Mouse (Mus musculus) CD4-positive, CD25-positive, alpha-beta regulatory T cell, adult 4 months (primary cell): ENCODE data around the gene Lrrtm1. TPM values are rescaled to one million over a fixed set of nuclear protein-coding genes. Genes with fewer than 3 reads are reported as not detected.

ENCODE experiments used
- ATAC-seq: one replicate; pipeline ENCODE4 v1.8.0; 2017
- polyA plus RNA-seq, 2 experiments: library from polyadenylated mRNA; unstranded; fragments of 100-300 nt; shearing (Covaris generic); gene quantifications; one replicate each; pipeline ENCODE4 v1.2.1; 2017

Lrrtm1 gene
- not detected for polyA plus RNA-seq

GRCm38 (mm10) chr6:77242601-77243406 lies at the start of gene Lrrtm1:
Gene Lrrtm1 (plus strand): TSS chr6:77242689.
- no peak for ATAC-seq

DNA sequence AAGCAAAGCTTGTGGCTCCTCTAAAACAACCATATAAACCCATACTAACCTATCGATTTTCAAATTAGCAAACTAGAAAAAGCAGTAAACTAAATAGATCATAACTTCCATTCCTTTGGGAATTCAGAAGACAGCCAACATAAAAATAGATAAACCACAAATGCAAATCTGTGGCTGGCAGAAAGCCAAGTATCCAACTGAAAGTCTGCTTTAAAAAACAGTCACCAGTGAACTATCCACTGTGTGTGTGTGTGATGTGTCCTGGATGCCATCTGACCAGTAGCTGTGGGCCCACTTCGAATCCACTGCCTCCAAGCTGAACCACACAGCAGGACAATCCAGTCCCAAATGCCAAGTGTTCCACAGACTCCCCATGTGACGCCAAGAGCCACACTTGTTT lies 45.8 kb upstream of the Lrrtm1 start:
- no peak for ATAC-seq

GRCm38 (mm10) chr6:77199375-77199774 lies 43.1 kb upstream of the Lrrtm1 start:
- no peak for ATAC-seq

- no peak for ATAC-seq
Measured at GRCm38 (mm10) chr6:77209183-77209582, 33.3 kb upstream of the Lrrtm1 start.

DNA sequence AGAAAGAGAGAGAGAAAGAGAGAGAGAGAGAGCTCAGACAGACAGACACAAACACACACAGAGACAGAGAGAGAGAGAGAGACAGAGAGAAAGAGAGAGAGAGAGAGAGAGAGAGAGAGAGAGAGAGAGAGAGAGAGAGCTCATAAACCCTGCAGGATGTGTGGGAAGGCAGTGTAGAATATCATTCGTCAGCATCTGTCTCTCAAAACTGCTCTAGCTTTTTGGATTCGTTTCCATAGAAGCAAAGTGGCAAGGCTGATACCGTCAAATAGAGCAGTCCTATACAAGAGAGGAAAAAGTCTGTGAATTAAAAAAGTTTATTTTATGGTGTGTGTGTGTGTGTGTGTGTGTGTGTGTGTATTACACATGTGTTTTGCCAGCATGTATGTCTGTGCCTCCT lies 32.6 kb upstream of the Lrrtm1 start:
- ATAC-seq, result no peak

GRCm38 (mm10) chr6:77213757-77214409 lies 28.6 kb upstream of the Lrrtm1 start:
- no peak for ATAC-seq

DNA sequence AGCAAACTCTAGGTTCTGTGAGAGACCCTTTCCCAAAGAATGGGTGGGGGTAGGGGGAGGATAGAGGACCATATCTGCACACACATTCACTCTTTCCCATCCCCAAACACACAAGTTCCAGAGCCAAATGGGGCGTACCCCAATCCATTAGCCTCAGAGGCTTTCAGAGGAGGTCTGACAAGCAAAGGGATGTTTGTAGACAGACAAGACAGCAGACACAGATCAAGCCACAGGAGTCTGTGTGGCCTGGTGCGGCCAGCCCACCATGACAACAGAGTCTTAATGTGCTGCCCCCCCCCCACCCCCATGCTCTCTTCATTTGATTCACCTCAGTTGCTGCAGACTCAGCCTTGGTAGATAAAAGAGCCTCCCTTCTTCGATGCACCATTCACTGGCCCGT lies 27.2 kb upstream of the Lrrtm1 start:
- ATAC-seq, result no peak

DNA sequence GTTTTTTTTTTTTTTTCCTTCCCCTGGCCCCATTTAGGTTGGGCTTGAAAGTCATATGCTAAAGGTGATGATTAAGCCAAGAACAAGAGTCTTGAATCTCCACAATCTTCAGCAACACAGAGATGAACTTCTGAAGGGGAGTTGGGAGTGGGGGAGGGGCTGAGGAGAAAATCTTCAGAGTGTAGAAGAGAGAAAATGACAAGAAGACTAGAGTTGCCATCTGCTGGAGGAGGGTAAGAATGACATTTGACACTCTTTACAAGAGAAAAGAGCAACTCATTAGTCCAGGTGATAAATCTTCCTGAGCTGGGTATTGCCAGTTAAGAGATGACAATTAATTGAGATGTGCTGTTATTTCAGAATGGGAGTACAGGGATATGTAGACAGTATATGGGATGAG lies 23.6 kb upstream of the Lrrtm1 start:
- ATAC-seq, result no peak

GRCm38 (mm10) chr6:77220776-77221175 lies 21.7 kb upstream of the Lrrtm1 start:
- ATAC-seq, result no peak

DNA sequence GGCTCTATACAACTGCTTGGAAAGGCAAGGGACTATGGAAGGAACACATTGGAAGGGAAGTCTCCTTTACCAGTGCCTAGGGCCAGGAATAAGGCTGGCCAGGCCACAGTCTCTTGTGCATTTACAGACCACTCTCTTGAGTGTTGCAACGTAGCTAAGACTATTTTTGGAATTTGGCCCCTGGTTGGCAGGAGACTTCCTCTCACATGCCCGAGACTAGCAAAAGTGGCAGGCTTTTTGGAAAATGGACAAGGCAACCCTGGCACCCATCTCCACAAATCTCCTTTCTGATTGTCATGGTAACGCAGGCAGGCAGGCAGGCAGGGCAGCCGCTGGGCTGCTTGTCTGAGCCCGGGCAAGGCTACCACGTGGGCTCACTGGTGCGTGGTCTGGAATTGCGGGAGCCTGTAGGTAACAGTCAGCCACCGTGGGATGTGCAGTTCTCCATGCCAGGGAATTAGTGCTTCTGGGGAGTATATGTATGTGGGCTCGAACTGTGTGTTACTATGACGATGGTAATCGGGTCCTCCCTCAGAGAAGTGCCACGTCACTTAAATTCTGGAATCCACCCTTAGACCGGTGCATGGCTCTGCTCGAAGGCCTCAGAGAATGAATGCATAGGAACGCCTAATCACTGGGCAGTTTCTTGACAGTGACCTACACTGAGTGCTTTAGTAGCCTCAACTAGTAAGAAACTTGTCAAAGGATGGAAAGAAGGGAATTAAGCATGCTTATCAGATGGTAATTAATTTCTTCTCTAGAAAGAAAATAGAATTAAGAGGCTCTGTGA lies 19.4 kb upstream of the Lrrtm1 start:
- no peak for ATAC-seq

- ATAC-seq, result no peak
Measured at GRCm38 (mm10) chr6:77240426-77240825, 2.1 kb upstream of the Lrrtm1 start.

GRCm38 (mm10) chr6:77243541-77244231 lies 1.2 kb downstream of the Lrrtm1 start:
- ATAC-seq, result no peak

DNA sequence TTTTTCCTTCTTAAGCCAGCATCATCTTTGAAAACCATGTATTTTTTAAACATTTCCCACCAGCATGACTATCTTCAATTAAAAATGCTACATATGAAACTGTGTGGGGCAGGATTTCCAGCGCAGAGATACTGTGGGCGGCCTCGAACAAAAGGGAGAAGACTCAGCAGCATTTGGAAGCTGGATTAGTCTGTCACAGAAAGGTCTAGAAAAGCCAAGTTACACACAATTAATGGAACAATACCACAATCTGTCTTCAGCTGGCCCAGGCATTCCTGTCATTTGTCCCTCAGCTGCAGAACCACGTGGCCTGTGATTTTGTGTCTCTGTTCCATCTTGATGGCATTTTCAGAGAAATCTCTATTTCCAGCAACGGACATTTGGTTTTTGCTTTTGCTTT lies 11.0 kb downstream of the Lrrtm1 start:
- ATAC-seq, result no peak

DNA sequence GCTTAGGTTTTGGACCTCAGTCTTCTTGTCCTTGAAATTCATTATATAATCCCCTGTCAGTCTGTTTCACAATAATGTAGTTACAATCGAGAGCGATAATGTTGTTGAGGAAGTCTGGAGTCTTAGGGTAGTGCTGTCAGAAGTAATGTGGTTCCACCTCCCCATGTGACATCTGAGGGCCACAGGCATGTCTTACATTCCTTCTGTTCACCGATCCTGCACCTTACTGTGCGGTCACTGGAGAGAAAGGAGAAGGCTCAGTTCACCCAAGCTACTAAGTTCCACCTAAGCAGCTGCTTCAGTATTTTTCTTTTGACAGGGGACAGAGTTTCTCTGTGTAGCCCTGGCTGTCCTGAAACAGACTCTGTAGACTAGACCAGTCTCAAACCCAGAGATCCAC lies 13.9 kb downstream of the Lrrtm1 start:
- ATAC-seq, result no peak

- no peak for ATAC-seq
Measured at GRCm38 (mm10) chr6:77257358-77258105, 15.0 kb downstream of the Lrrtm1 start.

- no peak for ATAC-seq
Measured at GRCm38 (mm10) chr6:77265163-77265562, 22.7 kb downstream of the Lrrtm1 start.

DNA sequence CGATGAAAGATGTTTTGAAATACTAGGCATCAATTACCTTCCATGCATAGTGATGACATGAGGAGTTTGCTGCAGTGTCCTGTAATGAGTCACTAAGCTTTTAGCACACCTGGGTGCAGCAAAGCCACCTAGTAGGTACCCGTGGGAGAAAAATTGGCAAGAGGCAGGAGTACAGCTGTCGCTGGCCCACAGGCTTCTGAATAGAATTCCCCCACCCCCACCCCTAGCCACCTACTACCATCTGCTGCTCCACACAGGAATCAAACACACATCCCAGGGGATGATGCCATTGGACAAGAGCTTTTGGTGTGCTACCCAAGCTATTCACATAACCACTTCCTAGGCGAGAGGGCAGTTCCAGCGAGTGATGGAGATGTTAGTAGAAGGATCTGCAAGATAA lies 36.3 kb downstream of the Lrrtm1 start:
- ATAC-seq, result no peak

DNA sequence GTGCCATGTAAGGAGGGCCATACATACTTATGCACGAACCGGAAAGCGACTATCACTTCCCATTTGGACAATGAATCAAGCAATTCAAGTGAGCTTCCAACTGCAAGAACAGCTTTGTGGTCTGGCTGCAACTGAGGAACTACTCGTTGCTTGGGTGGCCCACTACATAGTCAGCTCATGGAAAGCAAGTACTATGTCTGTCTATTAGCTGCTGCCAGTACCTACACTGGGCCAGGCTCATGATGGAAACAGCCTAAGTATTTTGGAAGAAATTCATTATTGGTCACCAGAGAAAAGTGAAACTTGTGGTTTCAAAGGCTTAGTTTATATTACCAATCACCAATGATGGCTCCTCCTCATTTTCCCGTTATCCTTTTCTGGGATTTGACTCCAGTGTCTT lies 43.8 kb downstream of the Lrrtm1 start:
- ATAC-seq, result no peak

DNA sequence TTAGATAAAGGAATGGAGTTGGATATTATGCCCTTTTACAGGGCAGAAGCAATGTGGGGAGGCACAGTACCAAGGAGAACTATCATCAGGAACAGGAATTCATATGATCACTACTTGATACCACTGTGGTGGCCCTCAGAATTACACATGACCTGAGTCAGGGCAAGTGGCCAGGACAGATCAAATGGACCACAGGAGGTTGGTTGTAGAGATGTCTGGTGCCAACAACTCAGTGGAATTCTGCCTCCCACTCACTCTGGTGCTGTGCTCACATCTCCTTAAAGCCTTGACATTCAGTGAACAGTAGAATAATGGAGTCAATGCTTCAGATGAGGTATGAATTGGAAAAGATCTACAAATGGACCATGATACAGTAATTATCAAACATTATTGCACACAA lies 45.9 kb downstream of the Lrrtm1 start:
- no peak for ATAC-seq

GRCm38 (mm10) chr6:77291415-77291814 lies 48.9 kb downstream of the Lrrtm1 start:
- no peak for ATAC-seq

GRCm38 (mm10) chr6:77301305-77301704 lies 58.8 kb downstream of the Lrrtm1 start:
- no peak for ATAC-seq

DNA sequence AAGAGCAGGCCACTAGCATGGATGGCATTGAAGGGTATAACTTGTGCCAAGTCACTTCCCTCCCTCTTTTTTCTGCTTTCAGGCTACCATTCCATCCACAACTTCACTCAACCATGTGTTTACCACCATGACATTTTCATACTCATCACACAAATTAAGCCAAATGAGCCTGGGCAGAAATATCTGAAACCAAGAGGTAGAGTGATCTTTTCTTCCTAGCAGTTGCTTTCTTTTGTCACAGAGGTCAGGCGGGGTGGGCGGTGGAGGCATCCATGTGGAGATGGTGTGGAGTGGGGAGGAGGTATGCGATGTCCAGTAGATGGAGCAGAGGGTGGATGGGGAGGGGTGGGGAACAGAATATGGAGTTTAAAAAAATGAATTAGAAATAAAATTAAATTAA lies 64.3 kb downstream of the Lrrtm1 start:
- no peak for ATAC-seq
